Mouse (Mus musculus): ENCODE measurements around the gene Nap1l4. TPM values are rescaled to one million over a fixed set of nuclear protein-coding genes. Genes with fewer than 3 reads are reported as not detected.

Nap1l4 gene
- polyA plus RNA-seq (2015; fragmentation: Nextera tagmentation; extraction: Ambion mirVana) = 74.9 and 78.9 TPM in 2 replicates

DNA sequence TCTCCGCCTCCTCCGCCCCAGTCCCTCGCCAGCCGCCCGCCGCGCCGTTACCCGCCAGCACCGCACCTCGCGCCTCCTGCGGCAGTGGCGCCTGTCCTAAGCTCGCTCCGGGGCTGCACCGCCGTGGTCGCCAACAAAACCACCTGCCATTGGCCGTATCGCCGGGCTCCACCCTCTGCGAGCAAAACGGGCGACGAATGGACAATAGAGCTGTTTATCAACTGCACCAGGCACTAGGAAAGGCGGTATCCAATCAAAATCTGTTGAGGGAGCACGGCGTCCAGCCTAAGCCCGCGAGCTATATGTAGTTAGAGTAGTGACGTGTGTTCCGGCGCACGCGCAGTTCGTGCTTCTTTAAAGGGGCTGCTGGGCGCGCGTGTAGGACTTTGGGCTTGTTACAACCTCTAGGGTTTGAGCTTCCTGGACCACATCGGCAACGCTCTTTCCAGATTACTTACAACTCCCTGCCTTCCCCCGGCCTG is at the start of gene Nap1l4:
Gene Nap1l4, minus strand, starts transcription at position 131 of the 482 bp plus-strand sequence.
- under 1% methylated on average over 40 of the region's 43 CpGs for WGBS (ENCODE audit: insufficient replicate concordance)
- Histone ChIP-seq H3K9me3 (replicated peaks; ENCODE audit: control insufficient read depth, low read length) (no peaks in the 10 kb centered on the region), H3K4me1 (ENCODE audit: control insufficient read depth, low read depth, low read length) (peaks cover 28% of the 10 kb centered on the region), H3K27me3 (ENCODE audit: control insufficient read depth, insufficient read depth, low read depth, low read length) (no peaks in the 10 kb centered on the region), H3K9ac (ENCODE audit: low read depth, low read length) (peak within 1 kb of the TSS; percentile 76), H3K4me3 (ENCODE audit: low read depth, low read length) (peak within 1 kb of the TSS; percentile 77), H3K4me2 (ENCODE audit: low read depth, low read length) (peak within 1 kb of the TSS; percentile 96), H3K27ac (ENCODE audit: low read length) (peak within 1 kb of the TSS; percentile 91), H3K36me3 (ENCODE audit: control insufficient read depth, insufficient read depth) (peaks cover 3% of the 10 kb centered on the region)
- ATAC-seq (ENCODE audit: low read depth) = peak; percentile 96

- Histone ChIP-seq H3K4me2 (ENCODE audit: low read depth, low read length) (no peak overlapping the region), H3K4me3 (ENCODE audit: low read depth, low read length) (no peak overlapping the region), H3K9ac (ENCODE audit: low read depth, low read length) (no peak overlapping the region), H3K36me3 (ENCODE audit: control insufficient read depth, insufficient read depth) (peaks cover 34% of the 10 kb centered on the region), H3K27me3 (ENCODE audit: control insufficient read depth, insufficient read depth, low read depth, low read length) (no peaks in the 10 kb centered on the region), H3K9me3 (replicated peaks; ENCODE audit: control insufficient read depth, low read length) (no peaks in the 10 kb centered on the region), H3K4me1 (ENCODE audit: control insufficient read depth, low read depth, low read length) (peaks cover 15% of the 10 kb centered on the region), H3K27ac (ENCODE audit: low read length) (no peak overlapping the region)
- ATAC-seq (ENCODE audit: low read depth) = no peak
- WGBS (ENCODE audit: insufficient replicate concordance) = 80% methylated on average over 5 of the region's 5 CpGs
Observed at GRCm38 (mm10) chr7:143594865-143595264, 46.0 kb upstream of the Nap1l4 start.

DNA sequence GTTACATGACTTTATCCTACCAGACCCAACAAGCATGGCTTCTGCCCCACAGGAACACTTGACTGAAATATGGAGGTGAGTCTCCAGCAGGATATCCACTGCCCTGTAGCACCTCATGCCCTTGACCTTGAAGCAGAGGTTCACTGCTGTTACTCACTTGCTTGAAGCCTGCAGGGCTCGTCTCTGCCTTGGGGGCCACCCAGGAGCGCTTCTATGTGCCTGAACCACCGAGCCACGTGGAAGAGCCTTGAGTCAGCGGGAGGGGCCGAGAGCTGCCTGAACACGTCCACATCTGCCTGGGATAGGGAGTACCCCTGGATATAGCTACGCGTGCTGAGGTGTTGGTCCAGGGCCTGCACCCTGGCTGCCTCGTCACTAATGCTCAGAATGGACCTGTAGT is 43.3 kb upstream of the Nap1l4 start:
- H3K4me2 ChIP-seq (ENCODE audit: low read depth, low read length) = no peak overlapping the region
- WGBS (ENCODE audit: insufficient replicate concordance) = 87% methylated on average over 10 of the region's 10 CpGs
- no peak overlapping the region for H3K27ac ChIP-seq (ENCODE audit: low read length)
- no peaks in the 10 kb centered on the region; the same call in 1 of the 2 replicates for H3K4me1 ChIP-seq (ENCODE audit: control insufficient read depth, low read depth, low read length)
- no peaks in the 10 kb centered on the region for H3K9me3 ChIP-seq (replicated peaks; ENCODE audit: control insufficient read depth, low read length)
- ATAC-seq (ENCODE audit: low read depth) = no peak
- peaks cover 45% of the 10 kb centered on the region for H3K36me3 ChIP-seq (ENCODE audit: control insufficient read depth, insufficient read depth)
- no peak overlapping the region for H3K9ac ChIP-seq (ENCODE audit: low read depth, low read length)
- H3K27me3 ChIP-seq (ENCODE audit: control insufficient read depth, insufficient read depth, low read depth, low read length) = no peaks in the 10 kb centered on the region
- H3K4me3 ChIP-seq (ENCODE audit: low read depth, low read length) = no peak overlapping the region

DNA sequence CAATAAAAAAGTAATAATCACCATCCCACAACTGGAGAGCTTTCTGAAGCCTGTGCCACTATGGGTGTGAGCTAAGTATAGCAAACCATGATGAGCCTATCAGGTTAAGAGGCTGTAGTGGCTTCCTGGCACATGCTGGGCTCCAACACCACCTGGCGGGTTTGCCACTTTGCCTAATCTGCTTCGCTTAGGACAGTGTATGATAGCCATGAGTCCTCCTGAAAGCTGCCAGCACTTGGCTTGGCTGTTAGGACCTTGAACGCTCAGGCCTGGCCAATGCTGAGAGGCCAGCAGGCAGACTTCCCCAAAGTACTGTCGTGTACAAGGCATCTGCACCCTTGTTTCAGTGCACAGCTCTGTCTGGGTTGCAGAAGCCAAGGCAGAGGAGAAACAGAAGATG is 39.1 kb upstream of the Nap1l4 start:
- peaks cover 69% of the 10 kb centered on the region for H3K36me3 ChIP-seq (ENCODE audit: control insufficient read depth, insufficient read depth)
- H3K27me3 ChIP-seq (ENCODE audit: control insufficient read depth, insufficient read depth, low read depth, low read length) = no peaks in the 10 kb centered on the region
- H3K4me1 ChIP-seq (ENCODE audit: control insufficient read depth, low read depth, low read length) = no peaks in the 10 kb centered on the region
- no peak for ATAC-seq (ENCODE audit: low read depth)
- no peaks in the 10 kb centered on the region for H3K9me3 ChIP-seq (replicated peaks; ENCODE audit: control insufficient read depth, low read length)
- no peak overlapping the region for H3K9ac ChIP-seq (ENCODE audit: low read depth, low read length)
- WGBS (ENCODE audit: insufficient replicate concordance) = 76% methylated on average over 4 of the region's 4 CpGs
- no peak overlapping the region for H3K27ac ChIP-seq (ENCODE audit: low read length)
- no peak overlapping the region for H3K4me2 ChIP-seq (ENCODE audit: low read depth, low read length)
- H3K4me3 ChIP-seq (ENCODE audit: low read depth, low read length) = no peak overlapping the region

- Histone ChIP-seq H3K27me3 (ENCODE audit: control insufficient read depth, insufficient read depth, low read depth, low read length) (no peaks in the 10 kb centered on the region), H3K4me1 (ENCODE audit: control insufficient read depth, low read depth, low read length) (no peaks in the 10 kb centered on the region), H3K9ac (ENCODE audit: low read depth, low read length) (no peak overlapping the region), H3K4me3 (ENCODE audit: low read depth, low read length) (no peak overlapping the region), H3K36me3 (ENCODE audit: control insufficient read depth, insufficient read depth) (peaks cover 71% of the 10 kb centered on the region), H3K27ac (ENCODE audit: low read length) (no peak overlapping the region), H3K9me3 (replicated peaks; ENCODE audit: control insufficient read depth, low read length) (no peaks in the 10 kb centered on the region), H3K4me2 (ENCODE audit: low read depth, low read length) (no peak overlapping the region)
- WGBS (ENCODE audit: insufficient replicate concordance) = 88% methylated on average over 5 of the region's 5 CpGs
- no peak for ATAC-seq (ENCODE audit: low read depth)
Observed at GRCm38 (mm10) chr7:143587586-143587985, 38.7 kb upstream of the Nap1l4 start.

DNA sequence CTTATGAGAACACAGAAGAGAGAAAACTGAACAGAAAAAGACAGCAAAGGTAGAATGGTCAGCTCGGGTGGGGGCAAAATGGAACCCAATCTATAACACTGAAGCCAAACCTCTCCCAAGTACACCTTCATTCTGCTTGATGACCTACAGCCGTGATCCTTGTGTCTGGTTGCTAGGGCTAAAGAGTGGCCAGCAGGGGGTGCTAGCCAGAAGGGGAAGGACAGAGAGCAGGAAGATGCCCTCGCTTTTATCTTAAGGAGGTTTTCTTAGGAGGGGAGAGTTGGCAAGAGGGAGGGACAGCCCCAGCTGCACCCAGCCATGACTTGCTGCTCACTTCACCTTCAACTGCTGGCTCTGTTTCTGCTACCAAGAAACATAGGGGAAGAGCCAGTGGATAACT is 35.0 kb upstream of the Nap1l4 start:
- Histone ChIP-seq H3K27ac (ENCODE audit: low read length) (no peak overlapping the region), H3K4me1 (ENCODE audit: control insufficient read depth, low read depth, low read length) (no peaks in the 10 kb centered on the region), H3K9me3 (replicated peaks; ENCODE audit: control insufficient read depth, low read length) (no peaks in the 10 kb centered on the region), H3K36me3 (ENCODE audit: control insufficient read depth, insufficient read depth) (peaks cover 73% of the 10 kb centered on the region), H3K27me3 (ENCODE audit: control insufficient read depth, insufficient read depth, low read depth, low read length) (no peaks in the 10 kb centered on the region), H3K4me3 (ENCODE audit: low read depth, low read length) (no peak overlapping the region), H3K9ac (ENCODE audit: low read depth, low read length) (no peak overlapping the region), H3K4me2 (ENCODE audit: low read depth, low read length) (no peak overlapping the region)
- no peak for ATAC-seq (ENCODE audit: low read depth)
- 31% methylated on average over 3 of the region's 3 CpGs for WGBS (ENCODE audit: insufficient replicate concordance)

DNA sequence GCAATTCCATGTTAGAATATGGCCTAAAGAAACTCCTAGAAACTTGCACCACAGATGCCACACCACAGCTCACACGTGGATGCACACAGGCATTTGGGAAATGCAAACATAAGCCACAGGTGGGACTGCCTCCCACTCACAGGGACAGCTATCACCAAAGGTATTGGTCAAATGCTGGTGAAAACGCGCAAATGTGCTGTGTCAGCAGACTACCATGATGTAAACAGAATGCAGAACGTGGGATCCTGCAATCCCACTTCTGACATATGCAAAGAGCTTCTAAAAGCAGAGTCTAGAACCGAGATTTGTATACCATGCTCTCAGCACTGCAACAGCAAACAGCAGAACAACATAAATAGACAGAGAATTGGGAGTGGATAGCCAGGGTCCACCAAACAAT is 34.1 kb upstream of the Nap1l4 start:
- Histone ChIP-seq H3K27me3 (ENCODE audit: control insufficient read depth, insufficient read depth, low read depth, low read length) (no peaks in the 10 kb centered on the region), H3K4me1 (ENCODE audit: control insufficient read depth, low read depth, low read length) (no peaks in the 10 kb centered on the region), H3K9ac (ENCODE audit: low read depth, low read length) (no peak overlapping the region), H3K9me3 (replicated peaks; ENCODE audit: control insufficient read depth, low read length) (no peaks in the 10 kb centered on the region), H3K36me3 (ENCODE audit: control insufficient read depth, insufficient read depth) (peaks cover 74% of the 10 kb centered on the region), H3K27ac (ENCODE audit: low read length) (no peak overlapping the region), H3K4me3 (ENCODE audit: low read depth, low read length) (no peak overlapping the region), H3K4me2 (ENCODE audit: low read depth, low read length) (no peak overlapping the region)
- 86% methylated on average over 5 of the region's 5 CpGs for WGBS (ENCODE audit: insufficient replicate concordance)
- ATAC-seq (ENCODE audit: low read depth) = no peak

DNA sequence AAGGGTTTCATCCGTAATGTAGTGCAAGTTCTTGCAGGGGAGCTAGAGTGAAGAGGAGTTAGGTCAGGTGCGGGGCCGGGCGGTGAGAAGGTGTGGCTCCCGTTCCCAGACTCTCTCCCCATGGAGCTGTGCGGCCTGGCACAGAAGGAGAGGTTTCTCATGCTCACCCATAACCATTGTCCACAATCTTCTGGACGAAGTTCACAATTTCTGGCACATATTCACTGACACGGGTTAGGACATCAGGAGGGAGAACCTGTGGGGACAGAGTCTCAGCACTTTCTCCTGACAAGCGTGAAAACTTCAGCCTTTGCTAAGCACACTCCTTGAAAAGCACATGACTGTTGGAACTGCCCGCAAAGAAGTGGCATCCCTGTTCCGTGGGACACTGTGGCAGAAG is 26.8 kb upstream of the Nap1l4 start:
- ATAC-seq (ENCODE audit: low read depth) = no peak
- Histone ChIP-seq H3K36me3 (ENCODE audit: control insufficient read depth, insufficient read depth) (peaks cover 79% of the 10 kb centered on the region), H3K27me3 (ENCODE audit: control insufficient read depth, insufficient read depth, low read depth, low read length) (no peaks in the 10 kb centered on the region), H3K27ac (ENCODE audit: low read length) (no peak overlapping the region), H3K4me2 (ENCODE audit: low read depth, low read length) (no peak overlapping the region), H3K4me1 (ENCODE audit: control insufficient read depth, low read depth, low read length) (no peaks in the 10 kb centered on the region), H3K4me3 (ENCODE audit: low read depth, low read length) (no peak overlapping the region), H3K9ac (ENCODE audit: low read depth, low read length) (no peak overlapping the region), H3K9me3 (replicated peaks; ENCODE audit: control insufficient read depth, low read length) (no peaks in the 10 kb centered on the region)
- WGBS (ENCODE audit: insufficient replicate concordance) = 94% methylated on average over 11 of the region's 11 CpGs

DNA sequence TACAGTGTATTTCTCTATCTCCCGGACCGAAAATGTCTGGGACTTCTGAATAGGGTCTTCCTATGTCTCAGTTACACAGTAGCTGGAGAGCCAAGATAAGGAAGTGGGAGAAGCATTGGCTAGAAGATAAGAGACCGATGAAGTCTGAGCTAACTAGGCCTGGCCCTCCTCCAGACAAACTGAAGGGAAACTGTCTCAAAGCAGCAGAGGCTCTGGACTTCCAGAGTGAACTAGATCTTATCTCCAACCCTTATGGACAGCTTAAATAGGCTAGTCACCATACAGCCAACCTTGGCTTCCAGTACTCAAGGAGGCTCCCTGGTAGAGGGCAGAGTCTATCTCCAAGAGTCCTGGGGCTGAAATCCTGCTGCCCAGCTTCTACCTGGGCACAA is 16.7 kb upstream of the Nap1l4 start:
- Histone ChIP-seq H3K9ac (ENCODE audit: low read depth, low read length) (peak overlapping the region; percentile 47), H3K27me3 (ENCODE audit: control insufficient read depth, insufficient read depth, low read depth, low read length) (no peaks in the 10 kb centered on the region), H3K4me3 (ENCODE audit: low read depth, low read length) (peak overlapping the region; percentile 5; the same call in 1 of the 2 replicates), H3K9me3 (replicated peaks; ENCODE audit: control insufficient read depth, low read length) (no peaks in the 10 kb centered on the region), H3K4me2 (ENCODE audit: low read depth, low read length) (peak overlapping the region; percentile 52), H3K27ac (ENCODE audit: low read length) (peak overlapping the region; percentile 81), H3K36me3 (ENCODE audit: control insufficient read depth, insufficient read depth) (peaks cover 90% of the 10 kb centered on the region), H3K4me1 (ENCODE audit: control insufficient read depth, low read depth, low read length) (peaks cover 28% of the 10 kb centered on the region)
- ATAC-seq (ENCODE audit: low read depth) = peak; percentile 94
- 21% methylated on average over 3 of the region's 3 CpGs for WGBS (ENCODE audit: insufficient replicate concordance)
